Comparison of ENCODE assay signal across 11 mouse cellular contexts in the genomic region with DNA sequence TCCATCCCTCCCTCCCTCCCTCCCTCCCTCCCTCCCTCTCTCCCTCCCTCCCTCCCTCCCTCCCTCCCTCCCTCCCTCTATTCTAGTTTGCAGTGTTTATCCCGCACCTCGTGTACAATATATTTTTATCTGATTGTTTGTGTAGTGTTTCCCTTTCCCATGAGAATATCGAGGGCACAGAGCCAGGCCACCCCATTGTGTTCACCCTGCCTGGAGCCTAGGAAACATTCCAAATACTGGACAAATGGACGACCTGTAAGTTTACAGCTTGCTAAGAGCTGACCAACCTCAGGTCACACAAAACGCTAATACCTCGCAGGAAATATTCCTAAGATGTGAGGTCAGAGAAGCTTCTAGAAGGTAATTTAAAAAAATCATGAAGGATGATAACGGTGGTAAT. TPM values are rescaled to one million over a fixed set of nuclear protein-coding genes. Genes with fewer than 3 reads are reported as not detected.
DNase-seq lines count a peak whose midpoint lies in the region; ATAC-seq and TF ChIP-seq lines count a peak whose summit lies in the region.
"Had no signal": no experiment of that assay in that cellular context is flagged by ENCODE, and none has a peak within 500 bp of the region (broad histone marks: within the 10 kb centered on the region; RNA-seq: fewer than 3 reads in every experiment).

No protein-coding gene starts in this region.

- peak; percentile 69 to 75 for DNase-seq in heart, adult 2 months
- peak; percentile 66 to 72 for DNase-seq in heart, adult 9 months (ENCODE audit: low spot score in 2 of 2)
- peak; percentile 50 for DNase-seq in heart, postnatal 25 days (ENCODE audit: low spot score)
- DNase-seq in lung, postnatal 10 days = peak; percentile 86
- no peak for DNase-seq in testis, postnatal 14 days (ENCODE audit: low spot score)
- DNase-seq in natural killer cell, adult 2 months (ENCODE audit: low spot score in 2 of 2) = no peak
- DNase-seq: cerebellum, adult 9-11 months had no signal

- H3K4me1 ChIP-seq in heart, adult 2 months (ENCODE audit: control insufficient read depth, insufficient read depth, low read length) = peaks cover 64% of the 10 kb centered on the region
- peaks cover 87% of the 10 kb centered on the region for H3K4me1 ChIP-seq in heart, embryonic 11.5 days (ENCODE audit: control insufficient read depth, insufficient read depth, low read length)

- WGBS in heart, adult 2 months = 23% methylated on average over 7 of the region's 7 CpGs
- 61% methylated on average over 7 of the region's 7 CpGs for WGBS in heart, embryonic 11.5 days (ENCODE audit: insufficient replicate concordance)

- intact Hi-C loops in heart, adult 2 months (cut with DNase I) = no loop called here
- intact Hi-C loops in heart, postnatal 25 days (cut with DNase I) = no loop called here

- peak overlapping the region; percentile 96 for H3K27ac ChIP-seq in heart, adult 2 months
- H3K27ac ChIP-seq in heart, embryonic 11.5 days (ENCODE audit: low read depth, low read length) = no peak overlapping the region
- H3K27ac ChIP-seq: left cerebral cortex, adult 2 months; neural tube, embryonic 13.5 days had no signal

- no peaks in the 10 kb centered on the region for H3K9me3 ChIP-seq in heart, embryonic 11.5 days (replicated peaks; ENCODE audit: control insufficient read depth, low read length)
- H3K9me3 ChIP-seq: neural tube, embryonic 13.5 days had no signal

- peaks cover 22% of the 10 kb centered on the region for H3K36me3 ChIP-seq in heart, adult 2 months (ENCODE audit: control insufficient read depth, insufficient read depth, low read length)
- H3K36me3 ChIP-seq in heart, embryonic 11.5 days (ENCODE audit: control insufficient read depth, insufficient read depth, low read length) = no peaks in the 10 kb centered on the region
- H3K36me3 ChIP-seq: neural tube, embryonic 13.5 days had no signal

- no peak for TF ChIP-seq EP300 in heart, adult 2 months (IDR thresholded peaks at IDR 0.05; ENCODE audit: insufficient read depth, low read depth, low read length)

- no peak for TF ChIP-seq CTCF in heart, adult 2 months (IDR thresholded peaks at IDR 0.05)

- H3K9ac ChIP-seq in heart, adult 2 months (ENCODE audit: low read depth, low read length) = no peak overlapping the region
- H3K9ac ChIP-seq in heart, embryonic 11.5 days (ENCODE audit: low read depth, low read length) = no peak overlapping the region
- H3K9ac ChIP-seq: neural tube, embryonic 13.5 days had no signal

- no peak overlapping the region for H3K4me2 ChIP-seq in heart, embryonic 11.5 days
- H3K4me2 ChIP-seq: neural tube, embryonic 13.5 days had no signal

- no peak for ATAC-seq in heart, embryonic 11.5 days (replicated peaks; ENCODE audit: insufficient number of reproducible peaks, low FRiP score, low TSS enrichment)
- ATAC-seq: hindbrain, embryonic 16.5 days had no signal

- no peak overlapping the region for H3K4me3 ChIP-seq in heart, adult 2 months
- H3K4me3 ChIP-seq in heart, embryonic 11.5 days (ENCODE audit: low read depth, low read length) = no peak overlapping the region
- H3K4me3 ChIP-seq: left cerebral cortex, adult 2 months; neural tube, embryonic 13.5 days had no signal

- TF ChIP-seq POLR2A in heart, adult 2 months (IDR thresholded peaks at IDR 0.05; ENCODE audit: insufficient read depth, low read depth, low read length) = no peak

- no peaks in the 10 kb centered on the region for H3K79me2 ChIP-seq in heart, adult 2 months (replicated peaks; ENCODE audit: control insufficient read depth, insufficient read depth, low read length)

- no peaks in the 10 kb centered on the region for H3K27me3 ChIP-seq in heart, adult 2 months (ENCODE audit: control insufficient read depth, insufficient read depth, low read length)
- no peaks in the 10 kb centered on the region for H3K27me3 ChIP-seq in heart, embryonic 11.5 days (ENCODE audit: control insufficient read depth, insufficient read depth, low read length)

RNA-seq across cellular contexts. Expression of gene Sh3pxd2a, which starts 12.0 kb away (rescaled TPM):
- 10 to 100 TPM; 52.3 to 53.2 TPM for total RNA-seq in heart, adult 2 months (2021)
- polyA plus RNA-seq in heart, adult 2 months (2012; rRNA removed) = 36.1 and 40.3 TPM in 2 replicates
- polyA plus RNA-seq in heart, embryonic 11.5 days (2014; fragmentation: Nextera tagmentation; extraction: Ambion mirVana) = 6.9 and 10.1 TPM in 2 replicates
- 10 to 100 TPM; 63.5 to 63.6 TPM for total RNA-seq in heart, postnatal 25 days (2021)

Comparison
In these comparisons a context has a peak if more than half of its experiments do, and no peak if none do; other contexts are left out.
1. DNase-seq: peak in heart, adult 2 months (2 of 2), heart, adult 9 months (2 of 2), heart, postnatal 25 days (single experiment) and lung, postnatal 10 days (single experiment); none in testis, postnatal 14 days (single experiment) and natural killer cell, adult 2 months (0 of 2).